Mouse (Mus musculus): ENCODE data around the gene Gfra1. TPM values are rescaled to one million over a fixed set of nuclear protein-coding genes. Genes with fewer than 3 reads are reported as not detected.

Gene Gfra1
- polyA plus RNA-seq, 1 experiment from 2014 or later = 15.0 TPM

DNA sequence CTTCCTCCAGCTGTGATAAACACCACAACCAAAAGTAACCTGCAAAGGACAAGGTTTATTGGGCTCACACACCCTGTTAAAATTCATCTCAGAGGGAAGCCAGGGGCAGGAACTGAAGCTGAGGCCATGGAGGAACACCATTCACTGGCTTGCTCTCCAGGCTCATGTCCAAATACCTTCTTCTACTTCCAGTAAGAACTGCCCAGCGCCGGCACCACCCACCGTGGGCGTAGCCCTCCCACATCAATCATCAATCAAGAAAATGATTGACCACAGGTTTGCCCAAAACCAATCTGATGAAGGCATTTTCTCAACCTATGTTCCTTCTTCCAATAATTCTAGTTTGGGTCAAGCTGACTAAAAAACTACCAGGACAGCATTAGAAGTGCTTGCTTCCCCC lies 16.9 kb downstream of the Gfra1 start:
- H3K4me2 ChIP-seq (ENCODE audit: low read depth, low read length) = no peak overlapping the region
- H3K4me1 ChIP-seq (ENCODE audit: control insufficient read depth, insufficient read depth, low read length) = no peaks in the 10 kb centered on the region
- no peak overlapping the region for H3K4me3 ChIP-seq (ENCODE audit: low read depth, low read length)
- no peaks in the 10 kb centered on the region for H3K27me3 ChIP-seq (ENCODE audit: control insufficient read depth, insufficient read depth, low read length)
- no peak for DNase-seq (ENCODE audit: low spot score)
- no peak overlapping the region for H3K27ac ChIP-seq (replicated peaks; ENCODE audit: low read depth, low read length)
- no peaks in the 10 kb centered on the region for H3K9me3 ChIP-seq (replicated peaks; ENCODE audit: control insufficient read depth, low read length)
- ATAC-seq (replicated peaks; ENCODE audit: insufficient number of reproducible peaks, low FRiP score, low TSS enrichment, low read depth) = no peak
- no peak overlapping the region for H3K9ac ChIP-seq (replicated peaks; ENCODE audit: low read length)
- H3K36me3 ChIP-seq (replicated peaks; ENCODE audit: control insufficient read depth, insufficient read depth, low read depth, low read length) = no peaks in the 10 kb centered on the region
- WGBS = 88% methylated on average over 4 of the region's 4 CpGs

DNA sequence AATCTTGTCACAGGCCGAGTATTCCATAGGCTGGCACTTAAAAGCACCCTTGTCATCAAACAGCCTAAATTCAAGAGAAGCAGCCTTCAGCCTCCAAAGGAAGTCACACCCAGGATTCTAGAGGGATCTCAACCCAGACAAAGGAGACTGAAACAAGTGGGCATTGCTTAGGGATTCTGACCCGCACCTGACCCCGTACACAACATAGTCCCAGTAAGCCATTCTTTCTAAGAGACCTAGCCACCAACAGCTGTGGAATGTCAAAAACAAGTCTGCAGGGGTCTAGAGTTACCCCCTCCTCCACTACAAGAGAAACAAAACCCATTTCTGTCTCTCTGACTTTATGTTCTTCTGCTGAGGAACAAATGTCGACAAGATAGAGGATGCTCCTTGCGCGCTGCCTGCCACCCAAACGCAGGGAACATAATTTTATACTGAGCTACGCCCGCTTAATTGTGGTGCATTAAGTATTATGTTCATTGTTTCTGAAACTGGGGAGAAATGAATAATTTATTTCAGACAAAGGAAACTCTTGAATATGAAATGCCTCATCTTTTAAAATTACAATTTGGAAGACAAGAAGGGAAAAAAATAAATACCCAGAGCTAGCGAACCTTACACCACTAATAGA lies 18.2 kb downstream of the Gfra1 start:
- no peaks in the 10 kb centered on the region for H3K36me3 ChIP-seq (replicated peaks; ENCODE audit: control insufficient read depth, insufficient read depth, low read depth, low read length)
- no peak for ATAC-seq (replicated peaks; ENCODE audit: insufficient number of reproducible peaks, low FRiP score, low TSS enrichment, low read depth)
- no peak for DNase-seq (ENCODE audit: low spot score)

DNA sequence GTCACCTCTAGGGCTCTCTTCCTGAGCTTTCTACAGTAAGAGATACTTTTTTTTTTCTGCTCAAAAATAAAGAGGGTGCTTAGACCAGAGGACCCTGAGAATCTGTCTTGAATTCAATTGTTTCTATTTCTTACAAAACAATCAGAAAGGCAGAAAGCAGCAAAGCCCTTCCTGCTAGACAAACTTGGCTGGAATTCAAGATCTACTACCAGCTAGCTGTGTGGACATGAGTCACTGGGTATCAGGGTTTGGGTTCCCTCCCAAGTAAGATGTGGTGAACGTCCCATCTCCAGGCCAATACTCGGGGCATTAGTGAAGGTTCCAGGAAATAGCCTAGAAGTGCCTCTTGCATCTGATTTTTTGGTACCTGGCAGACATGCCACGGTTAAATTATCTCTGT lies 18.8 kb downstream of the Gfra1 start:
- H3K27ac ChIP-seq (replicated peaks; ENCODE audit: low read depth, low read length) = no peak overlapping the region

More for the DNA sequence above, 18.2 kb downstream of the Gfra1 start:
- Histone ChIP-seq H3K27ac (replicated peaks; ENCODE audit: low read depth, low read length) (no peak overlapping the region), H3K4me2 (ENCODE audit: low read depth, low read length) (no peak overlapping the region), H3K9me3 (replicated peaks; ENCODE audit: control insufficient read depth, low read length) (no peaks in the 10 kb centered on the region), H3K9ac (replicated peaks; ENCODE audit: low read length) (no peak overlapping the region), H3K4me3 (ENCODE audit: low read depth, low read length) (no peak overlapping the region), H3K4me1 (ENCODE audit: control insufficient read depth, insufficient read depth, low read length) (no peaks in the 10 kb centered on the region), H3K27me3 (ENCODE audit: control insufficient read depth, insufficient read depth, low read length) (no peaks in the 10 kb centered on the region)
- 64% methylated on average over 10 of the region's 10 CpGs for WGBS

DNA sequence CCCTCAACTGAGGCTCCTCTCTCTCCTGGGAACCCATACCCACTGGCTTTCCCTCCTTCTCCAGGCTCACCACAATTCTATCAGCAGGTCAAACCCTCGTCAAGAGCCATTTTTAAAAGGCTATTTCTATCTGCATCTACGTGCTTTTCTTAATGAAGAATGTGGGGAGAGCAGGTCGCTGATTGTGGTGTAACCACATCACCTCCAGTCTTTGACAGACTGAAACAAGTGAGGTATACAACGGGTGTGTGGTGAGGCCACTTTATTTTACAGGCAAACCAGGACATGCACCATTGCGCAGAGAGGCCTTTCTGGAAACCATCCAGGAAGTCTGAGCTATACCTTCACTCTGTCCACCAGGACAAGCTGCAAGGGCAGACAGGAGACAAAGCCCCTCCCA lies 19.8 kb downstream of the Gfra1 start:
- no peak overlapping the region for H3K4me2 ChIP-seq (ENCODE audit: low read depth, low read length)
- ATAC-seq (replicated peaks; ENCODE audit: insufficient number of reproducible peaks, low FRiP score, low TSS enrichment, low read depth) (no peak), DNase-seq (ENCODE audit: low spot score) (no peak)
- no peaks in the 10 kb centered on the region for H3K4me1 ChIP-seq (ENCODE audit: control insufficient read depth, insufficient read depth, low read length)
- 89% methylated on average over 5 of the region's 5 CpGs for WGBS
- no peak overlapping the region for H3K9ac ChIP-seq (replicated peaks; ENCODE audit: low read length)
- H3K9me3 ChIP-seq (replicated peaks; ENCODE audit: control insufficient read depth, low read length) = no peaks in the 10 kb centered on the region
- no peak overlapping the region for H3K27ac ChIP-seq (replicated peaks; ENCODE audit: low read depth, low read length)
- H3K27me3 ChIP-seq (ENCODE audit: control insufficient read depth, insufficient read depth, low read length) = no peaks in the 10 kb centered on the region
- H3K4me3 ChIP-seq (ENCODE audit: low read depth, low read length) = no peak overlapping the region
- no peaks in the 10 kb centered on the region for H3K36me3 ChIP-seq (replicated peaks; ENCODE audit: control insufficient read depth, insufficient read depth, low read depth, low read length)

More for the DNA sequence above, 18.8 kb downstream of the Gfra1 start:
- Histone ChIP-seq H3K4me3 (ENCODE audit: low read depth, low read length) (no peak overlapping the region), H3K36me3 (replicated peaks; ENCODE audit: control insufficient read depth, insufficient read depth, low read depth, low read length) (no peaks in the 10 kb centered on the region), H3K27me3 (ENCODE audit: control insufficient read depth, insufficient read depth, low read length) (no peaks in the 10 kb centered on the region), H3K9ac (replicated peaks; ENCODE audit: low read length) (no peak overlapping the region), H3K4me2 (ENCODE audit: low read depth, low read length) (no peak overlapping the region), H3K4me1 (ENCODE audit: control insufficient read depth, insufficient read depth, low read length) (no peaks in the 10 kb centered on the region), H3K9me3 (replicated peaks; ENCODE audit: control insufficient read depth, low read length) (no peaks in the 10 kb centered on the region)
- ATAC-seq (replicated peaks; ENCODE audit: insufficient number of reproducible peaks, low FRiP score, low TSS enrichment, low read depth) (no peak), DNase-seq (ENCODE audit: low spot score) (no peak)
- WGBS = 75% methylated on average over 3 of the region's 3 CpGs

DNA sequence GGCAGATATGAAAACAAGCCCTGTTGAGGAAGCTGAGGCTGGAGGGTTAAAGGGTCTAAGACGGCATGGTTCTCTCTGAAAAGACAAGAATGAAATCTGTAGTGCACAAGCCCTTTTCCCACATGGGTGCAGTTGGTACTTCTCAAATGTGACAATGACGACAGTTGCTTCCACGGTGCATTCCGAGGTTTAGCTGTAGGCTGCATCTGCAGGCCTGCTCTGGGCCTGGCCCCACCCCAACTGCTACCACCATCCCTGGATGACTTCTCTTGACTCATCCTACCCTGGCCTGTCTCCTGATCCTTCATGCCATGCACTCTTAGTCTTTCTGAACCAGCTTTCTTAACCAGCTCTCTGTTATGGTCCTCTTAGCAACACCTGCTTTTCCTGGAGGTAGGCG lies 22.9 kb downstream of the Gfra1 start:
- no peaks in the 10 kb centered on the region for H3K9me3 ChIP-seq (replicated peaks; ENCODE audit: control insufficient read depth, low read length)
- no peak overlapping the region for H3K4me2 ChIP-seq (ENCODE audit: low read depth, low read length)
- no peak overlapping the region for H3K27ac ChIP-seq (replicated peaks; ENCODE audit: low read depth, low read length)
- H3K36me3 ChIP-seq (replicated peaks; ENCODE audit: control insufficient read depth, insufficient read depth, low read depth, low read length) = no peaks in the 10 kb centered on the region
- 88% methylated on average over 5 of the region's 5 CpGs for WGBS
- no peaks in the 10 kb centered on the region for H3K4me1 ChIP-seq (ENCODE audit: control insufficient read depth, insufficient read depth, low read length)
- H3K27me3 ChIP-seq (ENCODE audit: control insufficient read depth, insufficient read depth, low read length) = no peaks in the 10 kb centered on the region
- H3K4me3 ChIP-seq (ENCODE audit: low read depth, low read length) = no peak overlapping the region
- H3K9ac ChIP-seq (replicated peaks; ENCODE audit: low read length) = no peak overlapping the region
- ATAC-seq (replicated peaks; ENCODE audit: insufficient number of reproducible peaks, low FRiP score, low TSS enrichment, low read depth) = no peak
- DNase-seq (ENCODE audit: low spot score) = no peak

DNA sequence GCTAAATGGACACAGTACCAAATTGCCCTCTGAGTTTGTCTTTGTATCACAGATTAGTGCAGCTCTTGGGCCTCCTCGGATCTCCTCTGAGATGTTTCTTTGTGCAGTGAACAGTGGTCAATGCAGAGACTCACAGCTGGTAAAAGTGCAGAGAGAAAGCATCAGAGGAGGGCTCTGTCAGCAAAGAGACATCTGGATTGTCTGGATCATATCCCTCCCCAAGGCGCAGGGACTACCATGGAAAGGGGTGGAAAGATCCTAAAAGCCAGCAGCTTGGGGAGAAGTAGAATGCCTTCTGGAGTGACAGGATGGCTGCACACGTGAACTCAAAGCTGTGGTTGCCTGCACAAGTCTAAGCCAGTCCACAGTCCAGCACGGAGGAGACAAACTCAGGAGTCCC lies 27.2 kb downstream of the Gfra1 start:
- DNase-seq (ENCODE audit: low spot score) (no peak), ATAC-seq (replicated peaks; ENCODE audit: insufficient number of reproducible peaks, low FRiP score, low TSS enrichment, low read depth) (no peak)
- H3K9me3 ChIP-seq (replicated peaks; ENCODE audit: control insufficient read depth, low read length) = no peaks in the 10 kb centered on the region
- H3K9ac ChIP-seq (replicated peaks; ENCODE audit: low read length) = no peak overlapping the region
- H3K4me3 ChIP-seq (ENCODE audit: low read depth, low read length) = no peak overlapping the region
- H3K27ac ChIP-seq (replicated peaks; ENCODE audit: low read depth, low read length) = no peak overlapping the region
- WGBS = 87% methylated on average over 4 of the region's 4 CpGs
- H3K4me1 ChIP-seq (ENCODE audit: control insufficient read depth, insufficient read depth, low read length) = no peaks in the 10 kb centered on the region
- H3K36me3 ChIP-seq (replicated peaks; ENCODE audit: control insufficient read depth, insufficient read depth, low read depth, low read length) = no peaks in the 10 kb centered on the region
- no peak overlapping the region for H3K4me2 ChIP-seq (ENCODE audit: low read depth, low read length)
- no peaks in the 10 kb centered on the region for H3K27me3 ChIP-seq (ENCODE audit: control insufficient read depth, insufficient read depth, low read length)

DNA sequence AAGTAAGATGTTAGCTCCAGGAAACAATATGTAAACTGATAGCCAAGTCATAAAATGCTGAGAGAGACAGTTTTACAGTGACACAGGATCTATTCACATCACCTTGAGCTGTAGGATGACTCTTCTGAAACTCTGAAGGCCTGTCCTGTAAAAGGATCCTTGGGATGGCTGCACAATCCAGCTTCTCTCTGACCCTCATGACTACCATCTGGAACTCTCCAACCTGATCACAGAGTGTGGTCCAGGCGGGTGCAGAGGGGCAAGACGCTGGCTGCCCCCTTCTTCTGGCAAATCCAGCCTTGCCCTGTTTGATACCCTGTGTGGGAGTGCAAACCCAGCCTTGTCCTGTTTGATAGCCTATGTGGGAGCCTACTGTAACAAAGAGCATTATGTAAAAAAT lies 28.4 kb downstream of the Gfra1 start:
- Histone ChIP-seq H3K4me2 (ENCODE audit: low read depth, low read length) (no peak overlapping the region), H3K27ac (replicated peaks; ENCODE audit: low read depth, low read length) (no peak overlapping the region), H3K9me3 (replicated peaks; ENCODE audit: control insufficient read depth, low read length) (no peaks in the 10 kb centered on the region), H3K27me3 (ENCODE audit: control insufficient read depth, insufficient read depth, low read length) (no peaks in the 10 kb centered on the region), H3K9ac (replicated peaks; ENCODE audit: low read length) (no peak overlapping the region), H3K36me3 (replicated peaks; ENCODE audit: control insufficient read depth, insufficient read depth, low read depth, low read length) (no peaks in the 10 kb centered on the region), H3K4me1 (ENCODE audit: control insufficient read depth, insufficient read depth, low read length) (no peaks in the 10 kb centered on the region), H3K4me3 (ENCODE audit: low read depth, low read length) (no peak overlapping the region)
- no peak for ATAC-seq (replicated peaks; ENCODE audit: insufficient number of reproducible peaks, low FRiP score, low TSS enrichment, low read depth)
- DNase-seq (ENCODE audit: low spot score) = no peak
- 87% methylated on average over 2 of the region's 2 CpGs for WGBS

DNA sequence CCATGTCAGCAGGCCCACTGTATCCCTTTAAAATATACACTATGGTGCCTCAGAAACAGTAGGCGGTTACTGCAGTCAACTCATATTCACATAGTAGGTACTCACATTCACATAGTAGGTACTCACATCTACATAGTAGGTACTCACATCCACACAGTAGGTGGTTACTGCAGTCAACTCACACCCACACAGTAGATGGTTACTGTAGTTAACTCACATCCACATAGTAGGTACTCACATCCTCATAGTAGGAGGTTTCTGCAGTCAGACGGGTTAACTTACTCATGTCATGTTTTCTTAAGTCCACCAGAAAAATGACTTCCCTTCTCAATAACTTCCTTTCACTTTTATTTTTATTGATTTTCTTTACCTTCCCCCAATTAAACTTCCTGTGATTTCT lies 30.8 kb downstream of the Gfra1 start:
- WGBS = 86% methylated on average over 2 of the region's 2 CpGs
- Histone ChIP-seq H3K4me3 (ENCODE audit: low read depth, low read length) (no peak overlapping the region), H3K36me3 (replicated peaks; ENCODE audit: control insufficient read depth, insufficient read depth, low read depth, low read length) (no peaks in the 10 kb centered on the region), H3K4me2 (ENCODE audit: low read depth, low read length) (no peak overlapping the region), H3K27me3 (ENCODE audit: control insufficient read depth, insufficient read depth, low read length) (no peaks in the 10 kb centered on the region), H3K4me1 (ENCODE audit: control insufficient read depth, insufficient read depth, low read length) (no peaks in the 10 kb centered on the region), H3K9me3 (replicated peaks; ENCODE audit: control insufficient read depth, low read length) (no peaks in the 10 kb centered on the region), H3K27ac (replicated peaks; ENCODE audit: low read depth, low read length) (no peak overlapping the region), H3K9ac (replicated peaks; ENCODE audit: low read length) (no peak overlapping the region)
- DNase-seq (ENCODE audit: low spot score) (no peak), ATAC-seq (replicated peaks; ENCODE audit: insufficient number of reproducible peaks, low FRiP score, low TSS enrichment, low read depth) (no peak)

Data from embryonic facial prominence, embryonic 11.5 days (tissue).